Mouse (Mus musculus): ENCODE measurements around the gene Bcar3.

The Bcar3 gene

DNA sequence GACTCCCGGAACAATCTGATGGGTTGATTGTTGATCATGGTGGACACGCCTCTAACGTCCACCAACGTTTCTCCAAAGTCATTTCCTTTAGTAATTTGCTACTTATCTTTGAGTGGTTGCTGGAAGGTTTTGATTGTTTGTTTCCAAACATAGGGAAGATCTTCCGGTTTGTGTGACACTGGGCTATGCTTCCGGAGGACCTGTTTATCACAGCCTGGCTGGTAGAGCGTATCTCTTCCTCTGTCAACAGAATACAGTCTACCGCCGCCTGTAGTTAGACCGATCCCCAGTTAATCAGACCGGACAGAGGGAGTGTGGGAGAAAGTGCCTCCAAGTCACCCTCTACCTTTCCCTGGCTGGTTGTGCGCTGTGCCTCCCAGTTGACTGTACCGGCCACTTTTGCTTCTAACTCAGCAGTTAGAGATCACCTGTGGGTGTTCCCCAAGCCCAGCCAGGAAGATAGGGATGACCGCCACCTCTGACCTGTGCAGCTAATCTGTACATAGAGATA lies 216.4 kb downstream of the Bcar3 start:
- no peak for DNase-seq (ENCODE audit: low read depth, low spot score)
- H3K27me3 ChIP-seq (ENCODE audit: control insufficient read depth, insufficient read depth, low read length, poor library complexity, severe bottlenecking), result no peaks in the 10 kb centered on the region

DNA sequence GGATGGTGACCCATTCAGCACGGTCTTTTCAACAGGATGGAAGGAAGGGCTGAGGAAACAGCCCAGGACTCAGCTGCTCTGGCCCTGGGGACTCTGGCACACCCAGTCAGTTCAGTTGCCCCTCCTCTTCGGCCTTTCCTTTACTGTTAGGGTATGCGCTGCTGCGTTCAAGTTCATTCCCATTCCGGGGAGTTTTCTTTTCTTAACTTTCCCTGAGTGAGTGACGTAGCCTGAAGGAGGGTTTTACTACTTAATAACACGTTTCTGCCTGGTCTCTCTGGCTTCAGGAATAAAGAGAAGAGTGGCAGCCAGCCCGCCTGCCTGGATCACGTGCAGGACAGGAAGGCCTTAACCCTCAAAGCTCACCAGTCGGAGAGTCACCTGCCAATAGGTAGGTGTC lies 217.0 kb downstream of the Bcar3 start:
- Histone ChIP-seq H3K36me3 (ENCODE audit: control insufficient read depth, insufficient read depth, low read length, poor library complexity, severe bottlenecking) (peaks cover 27% of the 10 kb centered on the region), H3K27me3 (ENCODE audit: control insufficient read depth, insufficient read depth, low read length, poor library complexity, severe bottlenecking) (no peaks in the 10 kb centered on the region)
- no peak for DNase-seq (ENCODE audit: low read depth, low spot score)

More for the DNA sequence above, 216.4 kb downstream of the Bcar3 start:
- peaks cover 23% of the 10 kb centered on the region for H3K36me3 ChIP-seq (ENCODE audit: control insufficient read depth, insufficient read depth, low read length, poor library complexity, severe bottlenecking)

DNA sequence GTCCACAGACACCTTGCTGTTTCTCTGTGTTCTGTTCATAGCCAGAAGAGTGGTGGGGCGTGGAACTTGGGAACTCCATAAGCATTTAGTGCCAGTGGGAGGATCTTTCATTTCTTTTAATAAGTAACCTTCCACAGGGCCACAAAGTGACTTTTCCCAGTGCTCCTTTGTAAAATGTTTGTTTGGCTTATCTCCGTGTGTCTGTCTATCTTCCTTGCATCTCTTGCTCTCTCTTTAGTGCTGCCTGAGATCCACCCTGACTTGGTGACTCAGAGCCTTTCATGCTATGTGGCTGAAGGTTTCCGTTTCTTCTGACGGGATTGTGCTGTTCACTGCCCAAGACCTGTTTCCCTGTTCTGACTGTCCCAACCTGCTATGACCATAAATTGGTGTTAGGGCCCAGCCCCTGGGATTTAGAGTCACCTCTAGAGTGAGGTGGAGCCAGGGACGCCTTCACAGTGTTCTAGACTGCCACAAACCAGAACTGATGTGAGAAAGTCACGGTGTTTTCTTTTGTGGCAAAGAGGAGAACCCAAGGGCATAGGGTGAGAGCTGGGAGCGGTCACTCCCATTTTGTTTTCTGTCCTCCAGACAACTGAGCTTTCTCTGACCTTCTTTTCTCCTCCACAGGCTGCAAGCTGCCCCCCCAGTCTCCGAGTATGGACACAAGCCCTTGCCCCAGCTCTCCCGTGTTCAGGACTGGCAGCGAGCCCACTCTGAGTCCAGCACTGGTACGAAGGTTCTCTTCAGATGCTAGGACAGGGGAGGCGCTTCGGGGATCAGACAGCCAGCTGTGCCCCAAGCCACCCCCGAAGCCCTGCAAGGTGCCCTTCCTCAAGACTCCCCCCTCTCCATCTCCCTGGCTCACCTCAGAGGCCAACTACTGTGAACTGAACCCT lies 218.0 kb downstream of the Bcar3 start:
- no peak for DNase-seq (ENCODE audit: low read depth, low spot score)
- H3K36me3 ChIP-seq (ENCODE audit: control insufficient read depth, insufficient read depth, low read length, poor library complexity, severe bottlenecking), result peaks cover 26% of the 10 kb centered on the region
- H3K27me3 ChIP-seq (ENCODE audit: control insufficient read depth, insufficient read depth, low read length, poor library complexity, severe bottlenecking), result no peaks in the 10 kb centered on the region

DNA sequence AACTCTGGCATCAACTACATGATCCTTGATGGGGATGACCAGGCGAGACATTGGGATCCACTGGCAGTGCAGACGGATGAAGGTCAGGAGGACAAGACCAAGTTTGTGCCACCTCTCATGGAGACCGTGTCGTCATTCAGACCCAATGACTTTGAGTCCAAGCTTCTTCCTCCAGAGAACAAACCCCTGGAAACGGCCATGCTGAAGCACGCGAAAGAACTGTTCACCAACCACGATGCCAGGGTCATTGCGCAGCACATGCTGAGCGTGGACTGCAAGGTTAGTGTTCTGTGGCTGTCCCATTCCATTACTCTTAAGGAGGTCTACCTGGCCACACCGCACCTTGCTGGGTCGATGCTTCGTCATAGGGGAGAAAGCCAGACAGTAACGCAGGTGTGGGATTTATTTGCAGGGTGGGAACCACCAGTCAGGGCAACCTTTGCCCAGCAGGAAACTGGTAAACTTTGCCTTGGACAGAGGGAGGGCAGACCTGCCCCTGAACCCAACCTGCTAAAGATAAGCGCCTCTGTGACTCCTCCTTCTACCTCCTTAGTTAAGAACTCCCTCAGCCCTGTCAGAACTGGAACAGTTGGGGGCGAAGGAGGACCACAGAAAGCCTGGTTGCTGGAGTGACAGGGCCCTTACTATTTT lies 218.9 kb downstream of the Bcar3 start:
- Histone ChIP-seq H3K27me3 (ENCODE audit: control insufficient read depth, insufficient read depth, low read length, poor library complexity, severe bottlenecking) (no peaks in the 10 kb centered on the region), H3K36me3 (ENCODE audit: control insufficient read depth, insufficient read depth, low read length, poor library complexity, severe bottlenecking) (peaks cover 28% of the 10 kb centered on the region)
- no peak for DNase-seq (ENCODE audit: low read depth, low spot score)

DNA sequence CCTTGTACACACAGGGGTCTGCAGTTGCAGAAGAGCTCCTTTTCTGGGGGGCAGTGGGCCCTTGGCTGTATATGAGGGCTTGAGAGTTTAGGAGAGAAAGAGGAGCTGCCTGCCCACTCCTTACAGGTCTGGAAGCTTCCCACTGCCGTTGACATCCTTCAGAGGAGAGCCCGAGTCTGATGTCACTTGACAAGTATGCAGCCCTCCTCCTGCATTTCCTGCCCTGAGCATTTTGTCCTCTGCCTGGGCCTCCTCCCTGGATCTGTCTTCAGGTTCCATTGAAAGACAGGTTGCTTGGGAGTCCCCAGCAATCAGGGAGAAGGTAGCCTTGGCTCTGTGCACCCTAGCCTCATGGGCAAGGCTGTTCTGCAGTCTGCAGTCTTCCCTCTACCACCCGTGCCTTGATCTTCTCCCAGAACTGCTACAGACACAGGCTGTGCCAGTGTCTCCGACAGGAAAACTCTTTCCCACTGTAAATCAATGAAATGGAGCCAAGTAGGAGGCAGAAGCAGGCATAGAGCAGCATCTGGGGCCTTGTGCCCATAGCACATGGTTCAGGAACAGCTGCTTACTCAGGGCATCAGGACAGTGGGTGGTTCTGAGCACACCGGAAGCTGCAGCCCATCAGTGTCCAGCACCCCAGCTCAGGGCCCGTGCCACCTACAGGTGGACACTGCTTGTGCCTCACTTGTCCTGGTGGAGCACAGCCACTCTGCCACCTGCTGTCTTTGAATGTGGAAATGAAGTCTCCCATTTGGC lies 221.8 kb downstream of the Bcar3 start:
- no peak for DNase-seq (ENCODE audit: low read depth, low spot score)
- Histone ChIP-seq H3K27me3 (ENCODE audit: control insufficient read depth, insufficient read depth, low read length, poor library complexity, severe bottlenecking) (no peaks in the 10 kb centered on the region), H3K36me3 (ENCODE audit: control insufficient read depth, insufficient read depth, low read length, poor library complexity, severe bottlenecking) (peaks cover 31% of the 10 kb centered on the region)

DNA sequence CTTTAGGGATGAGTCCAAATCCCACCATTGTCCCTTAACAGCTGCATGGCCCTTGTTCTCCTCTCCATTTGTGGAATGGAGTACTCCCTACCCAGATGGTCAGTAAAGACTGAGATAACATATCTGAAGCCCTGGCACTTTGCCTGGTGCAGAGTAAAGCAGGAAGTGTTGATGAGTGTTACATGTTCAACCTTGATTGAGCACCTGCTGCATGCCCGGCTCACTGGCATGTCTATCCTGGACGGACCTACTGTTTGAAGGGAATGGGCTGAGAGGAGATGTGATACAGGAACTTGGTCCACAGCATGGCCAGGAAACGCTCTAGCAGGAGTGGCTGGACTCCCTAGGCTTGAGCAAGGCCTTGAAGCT lies 222.4 kb downstream of the Bcar3 start:
- no peaks in the 10 kb centered on the region for H3K27me3 ChIP-seq (ENCODE audit: control insufficient read depth, insufficient read depth, low read length, poor library complexity, severe bottlenecking)
- DNase-seq (ENCODE audit: low read depth, low spot score), result no peak
- peaks cover 25% of the 10 kb centered on the region for H3K36me3 ChIP-seq (ENCODE audit: control insufficient read depth, insufficient read depth, low read length, poor library complexity, severe bottlenecking)

DNA sequence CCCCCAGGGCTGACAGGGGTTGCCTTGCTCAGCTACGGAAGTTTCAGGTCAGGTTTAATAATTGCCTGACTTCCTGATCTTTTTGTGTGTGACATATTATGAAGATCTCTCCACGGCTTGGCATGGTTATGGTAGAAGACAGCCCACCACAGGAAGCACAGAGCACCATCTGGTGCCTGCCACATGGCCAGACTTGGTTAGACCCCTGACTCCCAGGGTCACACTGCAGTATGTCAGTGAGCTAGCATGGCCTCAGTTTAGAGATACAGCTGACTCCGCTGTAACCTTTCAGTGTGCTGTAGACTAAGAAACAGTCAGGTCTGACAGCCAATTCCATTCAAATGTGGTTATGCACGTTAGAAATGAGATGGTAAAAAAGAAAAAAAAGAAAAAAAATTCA lies 223.8 kb downstream of the Bcar3 start:
- peaks cover 20% of the 10 kb centered on the region for H3K36me3 ChIP-seq (ENCODE audit: control insufficient read depth, insufficient read depth, low read length, poor library complexity, severe bottlenecking)
- no peaks in the 10 kb centered on the region for H3K27me3 ChIP-seq (ENCODE audit: control insufficient read depth, insufficient read depth, low read length, poor library complexity, severe bottlenecking)
- no peak for DNase-seq (ENCODE audit: low read depth, low spot score)

DNA sequence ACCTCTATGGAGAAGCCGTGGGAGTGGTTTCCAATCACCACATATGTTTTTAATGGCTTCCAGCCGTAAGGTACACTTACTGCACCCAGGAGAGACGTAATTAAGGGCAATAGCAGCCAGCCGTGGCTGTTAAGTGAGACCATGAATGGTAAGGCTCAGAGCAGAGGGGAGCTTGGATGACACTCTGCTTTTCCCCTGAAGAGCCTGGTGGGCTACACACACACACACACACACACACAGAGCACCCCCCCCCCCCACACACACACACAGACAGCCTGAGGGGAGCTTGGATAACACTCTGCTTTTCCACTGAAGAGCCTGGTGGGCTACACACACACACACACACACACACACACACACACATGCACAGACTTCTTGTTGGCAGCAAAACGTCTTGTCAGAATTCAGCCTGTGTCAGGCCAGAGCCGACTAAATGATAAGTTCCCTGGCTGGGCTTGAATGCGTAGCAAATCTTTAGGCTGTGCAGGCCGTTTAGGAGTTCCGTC lies 224.3 kb downstream of the Bcar3 start:
- Histone ChIP-seq H3K27me3 (ENCODE audit: control insufficient read depth, insufficient read depth, low read length, poor library complexity, severe bottlenecking) (no peaks in the 10 kb centered on the region), H3K36me3 (ENCODE audit: control insufficient read depth, insufficient read depth, low read length, poor library complexity, severe bottlenecking) (peaks cover 23% of the 10 kb centered on the region)
- no peak for DNase-seq (ENCODE audit: low read depth, low spot score)

DNA sequence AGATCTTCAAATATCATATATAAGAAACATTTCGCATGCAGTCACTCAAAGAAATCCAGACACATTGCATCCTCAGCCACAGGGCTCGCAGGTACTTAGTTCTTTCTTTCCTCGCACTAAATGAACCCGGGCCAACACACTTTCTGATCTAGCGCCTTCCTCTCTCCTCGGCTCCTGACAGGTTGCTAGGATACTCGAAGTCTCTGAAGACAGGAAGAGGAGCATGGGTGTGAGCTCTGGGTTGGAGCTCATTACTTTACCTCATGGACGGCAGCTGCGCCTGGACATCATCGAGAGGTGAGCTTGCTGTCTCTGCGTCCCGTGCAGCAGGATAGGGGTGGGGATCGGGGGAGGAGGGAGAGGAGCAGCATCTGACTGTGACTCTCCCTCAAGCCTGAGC lies 225.1 kb downstream of the Bcar3 start:
- DNase-seq (ENCODE audit: low read depth, low spot score), result no peak
- Histone ChIP-seq H3K27me3 (ENCODE audit: control insufficient read depth, insufficient read depth, low read length, poor library complexity, severe bottlenecking) (no peaks in the 10 kb centered on the region), H3K36me3 (ENCODE audit: control insufficient read depth, insufficient read depth, low read length, poor library complexity, severe bottlenecking) (peaks cover 24% of the 10 kb centered on the region)

DNA sequence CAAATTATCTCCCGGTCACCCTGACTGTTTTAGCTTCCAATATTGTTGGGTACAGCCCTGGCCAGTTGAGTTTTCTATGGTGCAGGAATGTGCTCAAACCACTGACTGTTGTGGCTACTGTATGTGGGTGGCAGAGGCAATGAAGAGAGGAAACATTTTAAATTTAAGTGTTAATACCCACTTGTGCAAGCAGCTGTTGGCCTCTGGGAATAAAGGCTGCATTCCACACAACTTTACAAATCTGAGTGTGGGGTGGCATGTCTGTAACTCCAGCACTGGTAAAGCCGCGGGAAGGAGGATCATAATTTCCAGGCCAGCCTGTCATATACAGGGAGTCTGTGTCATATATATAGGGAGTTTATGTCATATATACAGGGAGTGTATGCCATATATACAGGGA lies 226.4 kb downstream of the Bcar3 start:
- peaks cover 23% of the 10 kb centered on the region for H3K36me3 ChIP-seq (ENCODE audit: control insufficient read depth, insufficient read depth, low read length, poor library complexity, severe bottlenecking)
- DNase-seq (ENCODE audit: low read depth, low spot score), result no peak

DNA sequence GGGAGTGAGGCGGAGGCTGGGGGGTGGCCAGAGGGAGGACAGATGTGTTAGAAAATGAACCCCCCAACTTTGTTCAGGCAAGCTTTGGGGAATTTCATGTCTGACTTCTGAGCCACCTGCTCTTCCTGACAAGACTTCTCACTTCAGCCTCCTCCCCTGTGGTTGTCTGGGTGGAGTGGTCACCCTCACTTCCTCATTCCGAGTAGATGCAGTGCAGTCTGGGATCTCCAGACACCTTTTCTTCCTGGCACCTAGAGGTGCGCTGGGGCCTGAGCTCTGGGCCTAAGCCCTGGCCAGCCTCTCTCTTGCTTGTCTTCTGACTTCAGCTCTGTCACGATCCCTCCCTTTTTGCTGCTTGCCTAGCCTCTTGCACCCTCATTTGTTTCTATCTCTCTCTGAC lies 226.9 kb downstream of the Bcar3 start:
- Histone ChIP-seq H3K36me3 (ENCODE audit: control insufficient read depth, insufficient read depth, low read length, poor library complexity, severe bottlenecking) (peaks cover 20% of the 10 kb centered on the region), H3K27me3 (ENCODE audit: control insufficient read depth, insufficient read depth, low read length, poor library complexity, severe bottlenecking) (no peaks in the 10 kb centered on the region)
- DNase-seq (ENCODE audit: low read depth, low spot score), result peak; percentile 43

More for the DNA sequence above, 226.4 kb downstream of the Bcar3 start:
- H3K27me3 ChIP-seq (ENCODE audit: control insufficient read depth, insufficient read depth, low read length, poor library complexity, severe bottlenecking), result no peaks in the 10 kb centered on the region

DNA sequence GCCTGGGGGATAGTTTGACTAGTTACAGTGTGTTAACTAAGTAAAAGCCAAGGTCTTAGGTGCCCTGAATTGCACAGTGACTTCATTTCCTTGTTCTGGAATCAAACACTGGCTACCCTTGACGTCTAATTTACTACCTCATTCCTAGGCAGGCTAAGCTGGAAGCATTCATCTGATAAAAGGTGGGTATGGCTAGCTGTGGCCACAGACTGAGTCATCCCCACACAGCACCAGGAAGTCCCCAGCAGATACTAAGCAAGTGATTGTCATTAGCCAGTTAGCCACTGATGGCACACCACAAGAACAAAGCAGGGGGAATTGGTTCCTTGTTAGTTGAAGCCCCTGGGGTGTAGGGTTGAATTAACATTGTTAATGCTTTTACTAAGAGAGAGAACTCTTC lies 227.4 kb downstream of the Bcar3 start:
- Histone ChIP-seq H3K27me3 (ENCODE audit: control insufficient read depth, insufficient read depth, low read length, poor library complexity, severe bottlenecking) (no peaks in the 10 kb centered on the region), H3K36me3 (ENCODE audit: control insufficient read depth, insufficient read depth, low read length, poor library complexity, severe bottlenecking) (peaks cover 18% of the 10 kb centered on the region)
- DNase-seq (ENCODE audit: low read depth, low spot score), result no peak

DNA sequence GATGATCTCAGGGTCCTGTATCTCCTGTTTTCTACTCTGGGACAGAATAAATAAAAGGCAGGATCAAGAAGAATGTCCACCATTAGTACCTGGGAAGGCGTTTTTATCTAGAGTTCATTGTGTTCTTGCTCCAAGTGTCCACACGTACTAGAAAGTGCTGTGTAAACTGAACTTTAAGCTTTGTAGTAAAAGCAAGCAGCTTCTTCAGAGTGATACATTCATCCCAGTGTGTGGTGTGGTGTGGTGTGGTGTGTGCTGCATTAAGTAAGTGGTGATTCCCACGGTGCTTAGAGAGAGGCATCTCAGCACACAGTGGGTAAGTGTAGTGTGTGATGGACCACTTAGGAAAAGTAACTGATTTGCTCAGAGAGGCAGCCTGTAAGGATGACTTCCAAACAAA lies 234.5 kb downstream of the Bcar3 start:
- no peak for DNase-seq (ENCODE audit: low read depth, low spot score)
- H3K36me3 ChIP-seq (ENCODE audit: control insufficient read depth, insufficient read depth, low read length, poor library complexity, severe bottlenecking), result peaks cover 14% of the 10 kb centered on the region
- H3K27me3 ChIP-seq (ENCODE audit: control insufficient read depth, insufficient read depth, low read length, poor library complexity, severe bottlenecking), result no peaks in the 10 kb centered on the region

DNA sequence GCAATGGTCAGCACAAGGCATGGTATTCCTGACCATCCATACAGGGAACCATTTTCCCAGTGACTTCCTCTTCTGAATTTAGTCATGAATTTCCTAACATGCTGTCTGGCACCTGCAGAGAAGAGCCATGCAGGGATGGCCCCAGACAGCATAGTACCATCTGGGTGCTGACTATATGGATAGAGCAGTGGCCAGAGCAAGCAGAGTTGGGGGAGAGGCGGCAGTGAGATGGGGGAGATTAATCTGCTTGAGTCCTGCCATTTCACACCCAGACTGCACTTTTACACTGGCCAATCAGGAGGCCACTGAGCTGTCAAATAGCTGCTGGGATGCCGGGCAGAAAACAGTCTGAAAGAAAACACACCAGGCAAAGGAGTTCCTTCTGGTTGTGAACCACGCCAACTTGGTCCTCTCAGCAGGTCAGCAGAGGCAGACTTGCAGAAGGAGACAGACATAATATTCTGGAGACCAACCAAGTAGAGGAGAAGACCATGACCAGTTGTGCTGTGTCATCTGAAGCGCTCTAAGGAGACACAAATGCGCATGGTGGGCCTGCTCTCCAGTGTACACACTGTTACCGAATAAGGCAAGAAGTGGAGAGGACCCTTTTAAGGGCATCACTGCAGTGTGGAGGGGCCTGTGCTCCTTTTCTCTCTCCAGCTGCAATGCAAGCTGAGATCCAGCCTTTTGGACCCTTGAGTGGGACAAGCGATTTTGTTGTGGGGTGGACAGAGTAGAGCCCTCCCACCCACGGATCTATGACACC lies 242.2 kb downstream of the Bcar3 start:
- DNase-seq (ENCODE audit: low read depth, low spot score), result no peak
- Histone ChIP-seq H3K36me3 (ENCODE audit: control insufficient read depth, insufficient read depth, low read length, poor library complexity, severe bottlenecking) (peaks cover 4% of the 10 kb centered on the region; the same call in 1 of the 2 replicates), H3K27me3 (ENCODE audit: control insufficient read depth, insufficient read depth, low read length, poor library complexity, severe bottlenecking) (no peaks in the 10 kb centered on the region)
